Mouse (Mus musculus) cerebellum, adult 11 months (tissue): ENCODE measurements at regions not wholly inside any gene's neighbourhood (a gene's known extent, or its start where the extent isn't known, plus 50 kb on each side); places are given as distances from the start of the nearest gene placed in this dataset.
A peak's percentile ranks its signal among the peaks of the same experiment; 100 is the strongest.

Experiments
- DNase-seq: peaks from one replicate; pipeline ENCODE4 v3.0.0; 2022

DNA sequence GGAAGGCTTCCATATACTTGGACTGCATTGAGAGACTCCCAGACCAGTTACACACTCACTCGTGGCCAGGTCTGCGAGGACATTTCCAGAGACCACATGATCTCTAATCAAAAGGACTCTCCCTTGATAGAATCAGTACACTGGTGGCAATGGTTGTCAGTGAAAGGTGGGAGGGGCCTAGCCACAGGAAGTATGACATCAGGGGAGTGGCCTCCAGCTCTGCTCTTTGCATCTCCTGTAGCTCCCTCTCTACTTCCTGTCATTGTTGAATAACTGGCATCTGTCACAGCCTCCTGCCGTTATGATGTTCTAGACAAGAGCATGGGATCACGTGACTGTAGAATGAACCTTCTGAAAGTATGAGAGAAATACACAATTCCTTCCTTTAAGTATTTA, 164.3 kb upstream of the Cdh4 start:
- DNase-seq: no peak

DNA sequence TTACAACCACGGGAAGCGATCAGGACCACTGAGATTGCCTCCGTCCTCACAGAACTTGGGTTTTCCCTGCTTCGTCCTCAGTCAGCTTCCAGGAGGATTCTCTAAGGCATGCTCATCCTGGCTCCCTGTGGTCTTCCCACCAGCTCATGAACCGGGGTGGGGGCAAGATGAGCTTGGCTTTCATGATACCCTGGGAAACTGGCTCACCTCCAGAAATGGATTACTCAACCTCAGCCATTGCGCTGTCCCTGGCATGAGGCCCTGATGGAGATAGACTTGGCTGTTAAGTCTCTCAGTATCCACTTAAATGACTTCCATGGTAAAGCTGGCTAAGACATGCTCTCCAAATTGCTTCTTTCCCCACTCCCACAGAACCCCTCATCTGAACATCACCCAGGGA, 160.0 kb upstream of the Cdh4 start:
- no peak for DNase-seq

DNA sequence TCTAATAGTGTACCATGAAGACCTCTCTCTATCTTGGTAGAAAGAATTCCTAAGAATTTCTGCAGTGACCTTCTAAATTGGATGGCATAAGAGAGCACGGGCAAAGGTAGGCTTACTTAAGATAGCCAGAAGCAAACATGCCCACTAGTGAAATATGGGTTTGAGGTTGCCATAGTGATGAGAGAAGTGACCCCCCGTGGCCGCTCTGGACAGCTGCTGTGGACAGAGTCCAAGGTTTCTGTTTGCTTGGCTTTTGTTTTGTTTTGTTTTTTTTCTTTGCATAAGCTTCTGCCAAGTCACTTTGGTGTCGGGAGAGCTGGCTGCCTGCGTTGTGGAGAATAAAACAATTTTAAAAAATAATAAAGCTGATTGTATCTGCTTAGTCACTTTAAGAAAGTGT, 151.8 kb upstream of the Cdh4 start:
- DNase-seq: no peak

DNA sequence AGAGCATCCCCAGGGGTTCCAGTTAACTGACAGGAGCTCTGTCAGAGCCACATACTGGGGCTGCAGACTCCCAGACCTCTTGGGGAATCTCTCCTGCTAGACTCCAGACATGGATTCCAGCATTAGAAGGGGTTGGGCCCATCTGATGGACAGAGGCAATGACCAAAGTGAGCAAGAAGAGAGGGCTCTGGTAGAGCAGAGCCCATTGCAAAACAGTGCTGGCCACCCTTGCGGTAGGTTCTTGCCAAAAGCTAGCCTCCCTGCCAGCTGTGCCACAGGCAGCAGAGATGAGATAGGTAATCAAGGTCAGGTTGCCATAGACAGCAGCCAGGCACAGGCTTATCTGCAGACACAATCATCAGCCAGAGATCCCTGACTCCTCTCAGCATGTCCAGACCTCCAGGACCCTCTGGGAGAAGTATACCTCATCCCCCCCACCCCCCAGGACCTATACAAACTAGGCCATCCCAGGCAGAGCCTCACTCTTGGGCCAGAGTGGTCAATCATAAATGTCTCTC, 151.1 kb upstream of the Cdh4 start:
- no peak for DNase-seq

DNA sequence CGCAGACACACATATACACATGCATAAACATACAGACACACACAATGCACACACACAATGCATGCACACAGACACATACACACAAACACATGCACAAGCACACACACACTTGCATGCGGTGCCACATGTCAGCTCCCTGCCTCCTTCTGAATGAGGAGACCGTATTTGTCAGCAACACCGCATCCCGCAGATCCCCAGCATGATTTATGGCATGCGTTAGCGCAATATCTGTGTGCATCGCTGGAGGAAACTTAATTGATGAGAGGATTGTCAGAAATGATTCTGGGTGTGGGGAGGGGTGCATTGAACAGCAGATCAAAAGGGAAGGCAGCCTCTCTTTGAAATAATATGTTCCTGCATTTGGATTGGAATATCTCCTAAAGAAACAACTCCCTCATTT, 150.3 kb upstream of the Cdh4 start:
- DNase-seq: no peak

DNA sequence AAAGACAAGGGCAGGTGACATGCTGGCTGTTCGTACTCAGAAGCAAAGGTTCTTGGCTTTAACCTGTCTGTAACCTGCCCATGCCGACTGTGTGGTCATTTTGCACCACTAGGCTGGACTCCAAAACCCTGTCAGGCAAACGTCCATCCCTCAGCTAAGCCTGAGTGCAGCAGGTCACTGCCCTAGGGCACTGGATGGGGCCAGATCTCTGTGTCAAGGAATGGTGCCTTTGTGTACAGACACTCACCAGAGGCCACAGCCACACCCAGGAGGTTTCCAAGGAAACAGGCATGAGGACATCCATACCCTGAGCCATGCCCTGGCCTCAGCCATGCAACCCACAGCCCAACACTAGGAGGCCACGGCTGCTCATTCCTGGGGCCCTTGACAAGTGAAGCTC, 149.7 kb upstream of the Cdh4 start:
- no peak for DNase-seq

DNA sequence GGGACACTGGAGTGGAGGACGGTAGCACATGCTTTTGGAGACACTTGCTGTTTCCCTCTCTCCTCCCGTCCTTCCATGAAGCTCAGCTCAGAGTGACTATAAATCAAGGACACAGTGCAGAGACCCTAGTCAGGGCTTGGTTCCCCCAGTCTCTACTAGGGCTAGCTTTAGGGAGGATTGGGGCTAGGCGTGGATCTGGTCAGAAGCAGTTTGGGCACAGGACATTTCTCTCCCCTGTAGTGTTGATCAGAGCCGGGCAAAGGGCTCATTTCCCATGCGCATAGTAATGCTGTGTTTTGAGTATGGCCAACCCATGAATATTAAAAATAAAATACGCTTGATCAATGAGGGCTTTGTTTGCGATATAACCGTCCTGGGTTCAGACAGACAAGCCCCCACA, 149.1 kb upstream of the Cdh4 start:
- DNase-seq: no peak

DNA sequence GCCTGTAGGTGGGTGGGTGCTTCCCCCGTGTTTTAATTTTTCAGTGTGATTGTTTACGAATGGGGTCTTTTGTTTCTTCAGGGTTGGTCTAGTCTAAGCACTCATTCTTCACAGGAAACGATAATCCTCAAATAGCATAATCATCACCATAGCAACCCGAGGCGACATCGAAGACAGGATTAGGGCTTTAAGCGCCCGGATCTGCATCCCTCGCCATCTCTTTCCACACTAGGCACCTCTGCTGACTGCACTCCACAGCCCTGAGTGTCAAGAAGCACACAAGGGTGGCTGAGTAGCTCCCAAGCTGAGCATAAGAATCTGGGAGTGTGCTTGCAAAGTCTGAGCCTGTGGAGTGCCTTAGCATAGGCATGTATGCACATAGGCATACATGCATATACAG, 145.2 kb upstream of the Cdh4 start:
- DNase-seq: no peak

DNA sequence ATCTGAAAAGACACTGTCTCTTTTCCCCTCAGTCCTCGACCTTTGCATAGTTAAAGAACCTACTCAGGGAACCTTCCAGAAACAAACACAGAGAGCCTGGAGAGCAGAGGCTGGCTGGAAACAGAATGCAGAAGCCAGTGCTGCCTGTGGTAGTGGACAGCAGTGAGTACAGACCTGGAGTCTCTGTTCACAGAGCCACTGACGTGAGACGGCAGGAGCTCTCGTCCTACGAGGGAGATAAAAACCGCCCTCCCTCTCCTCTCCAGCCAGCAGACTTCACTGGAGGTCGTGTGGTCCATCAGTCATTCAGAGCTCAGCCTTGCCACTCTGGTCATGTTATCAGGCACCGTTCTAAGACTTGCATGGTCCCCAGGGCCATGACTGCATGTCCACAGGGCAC, 138.5 kb upstream of the Cdh4 start:
- no peak for DNase-seq

DNA sequence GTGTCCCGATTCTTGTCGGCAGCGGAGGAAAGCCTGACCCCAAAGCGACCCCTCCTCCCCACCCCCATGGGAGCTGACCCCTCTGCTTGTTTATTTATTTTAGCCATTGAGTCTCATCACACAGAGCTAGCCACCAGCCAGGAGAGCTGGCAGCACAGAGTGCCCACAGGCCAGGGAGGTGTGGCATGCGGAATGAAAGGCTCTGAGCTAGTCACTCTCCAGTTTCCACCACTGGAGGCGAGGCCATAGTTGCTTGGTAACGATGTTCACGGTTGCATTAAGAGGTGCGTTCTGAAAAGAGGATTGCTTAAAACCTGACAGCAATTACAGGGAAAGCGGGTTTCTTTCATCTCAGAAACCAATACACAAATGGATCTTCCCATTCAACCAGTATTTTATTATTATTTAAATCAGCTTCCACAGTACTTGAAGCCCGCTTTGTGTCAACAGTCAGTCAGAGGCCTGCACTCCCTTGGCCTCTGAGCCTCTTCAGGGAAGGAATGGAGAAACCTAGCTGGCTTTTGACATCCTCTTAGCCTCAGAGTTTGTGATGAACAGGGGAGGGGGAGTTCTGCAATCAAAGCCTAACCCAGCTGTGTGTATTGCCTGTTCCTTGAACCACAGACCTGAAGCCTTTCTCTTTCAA, 134.8 kb upstream of the Cdh4 start:
- DNase-seq: peak; percentile 1

DNA sequence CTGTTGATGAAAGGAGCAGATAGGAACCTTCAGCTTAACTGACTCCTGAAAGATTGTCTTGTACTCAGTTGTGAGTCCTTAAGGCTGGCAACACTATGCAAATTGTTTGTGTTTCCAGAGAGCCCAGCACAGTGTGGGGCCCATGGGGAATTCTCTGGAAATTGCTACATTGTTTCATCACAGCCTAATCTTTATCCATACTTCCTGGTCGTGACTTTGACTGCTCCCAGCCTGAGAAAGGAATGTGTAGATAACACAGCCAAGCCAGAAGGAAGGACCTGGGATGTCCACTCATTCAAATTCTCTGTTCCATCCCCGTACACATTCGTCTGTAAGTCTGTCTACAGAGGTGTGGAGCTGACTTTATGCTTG, 134.3 kb upstream of the Cdh4 start:
- DNase-seq: no peak

DNA sequence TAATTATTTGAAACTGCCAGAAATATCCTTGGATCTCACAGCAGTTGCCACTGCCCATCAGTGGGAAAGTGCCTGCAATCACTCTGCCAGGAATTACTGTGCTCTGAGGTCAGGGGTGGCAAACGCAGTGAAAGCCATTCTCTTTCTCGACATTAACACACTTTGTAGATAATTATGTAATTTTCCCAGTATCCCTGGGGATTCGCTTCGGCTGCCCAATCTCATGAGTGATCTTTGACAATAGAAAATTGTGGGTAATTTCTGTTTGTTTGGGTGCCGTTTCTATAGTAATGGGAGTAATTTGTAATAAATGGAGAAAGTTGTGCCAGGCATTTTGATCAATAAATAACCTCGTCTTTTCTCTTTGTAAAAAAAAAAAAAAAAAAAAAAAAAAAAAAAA, 124.2 kb upstream of the Cdh4 start:
- no peak for DNase-seq

DNA sequence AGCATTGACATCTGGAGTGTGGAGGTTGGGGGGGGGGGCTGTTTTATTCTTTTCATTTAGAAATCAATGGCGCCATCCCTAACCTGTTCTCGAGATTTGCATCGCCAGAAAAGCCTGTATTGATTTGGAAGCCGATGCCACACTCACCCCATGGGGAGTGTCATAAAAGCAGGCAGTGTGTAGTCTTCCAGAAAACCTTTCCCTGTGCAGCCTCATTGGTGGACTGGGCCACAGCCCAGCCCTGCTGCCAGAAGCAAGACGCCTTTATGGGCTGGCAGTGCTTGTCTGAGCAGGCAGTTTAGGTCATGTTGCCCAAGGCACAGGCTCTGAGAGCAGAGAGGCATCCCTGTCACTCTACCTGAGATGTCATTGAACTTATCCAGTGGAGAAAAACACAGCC, 117.0 kb upstream of the Cdh4 start:
- DNase-seq: no peak

DNA sequence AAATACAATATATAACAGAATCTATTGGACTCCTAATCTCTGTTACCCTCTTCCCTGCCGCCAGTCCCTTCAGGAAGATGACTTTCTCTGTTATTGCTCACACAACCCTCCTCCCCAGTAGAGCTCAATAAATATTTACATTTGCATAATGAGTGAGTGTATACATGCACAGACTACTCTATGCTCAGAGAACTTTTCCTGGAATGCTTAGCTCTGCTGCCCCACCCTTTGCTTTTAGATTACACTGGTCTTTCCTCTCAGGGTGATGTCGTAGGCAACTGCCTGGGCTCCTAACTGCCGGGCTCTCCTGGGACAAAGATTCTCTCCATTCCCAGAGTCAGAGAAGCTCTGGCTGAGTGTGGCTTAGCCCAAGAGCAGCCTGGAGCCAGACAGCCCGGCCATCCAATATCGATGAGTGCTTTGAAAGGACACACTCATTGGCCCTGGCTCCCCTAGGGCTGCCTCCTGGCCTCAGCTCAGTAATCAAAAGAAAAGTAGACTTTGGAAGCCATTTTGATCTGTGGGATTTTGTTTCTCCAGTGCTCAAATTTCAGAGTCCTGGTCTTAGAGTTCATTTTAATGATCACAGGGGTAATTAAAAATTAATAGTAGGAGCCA, 109.2 kb upstream of the Cdh4 start:
- DNase-seq: no peak

DNA sequence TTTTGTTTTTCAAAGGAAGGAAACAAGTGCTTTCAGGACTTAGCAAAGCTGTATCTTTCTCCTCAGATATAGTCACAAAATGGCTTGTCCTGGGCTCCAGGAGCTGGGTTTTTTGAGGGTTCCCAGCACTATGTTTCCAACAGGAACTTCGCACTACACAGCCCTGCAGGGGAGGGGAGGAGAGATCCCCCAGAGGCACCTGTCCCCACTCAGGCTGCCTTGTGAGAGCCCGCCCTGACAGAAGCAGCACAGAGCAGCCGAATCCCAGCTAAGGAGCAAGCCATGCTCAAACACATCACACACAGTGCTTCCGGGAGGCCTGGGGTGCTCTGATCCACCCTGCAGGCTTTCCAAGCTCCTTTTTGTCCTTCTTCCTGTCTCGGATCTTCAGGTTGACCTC, 108.6 kb upstream of the Cdh4 start:
- DNase-seq: no peak

DNA sequence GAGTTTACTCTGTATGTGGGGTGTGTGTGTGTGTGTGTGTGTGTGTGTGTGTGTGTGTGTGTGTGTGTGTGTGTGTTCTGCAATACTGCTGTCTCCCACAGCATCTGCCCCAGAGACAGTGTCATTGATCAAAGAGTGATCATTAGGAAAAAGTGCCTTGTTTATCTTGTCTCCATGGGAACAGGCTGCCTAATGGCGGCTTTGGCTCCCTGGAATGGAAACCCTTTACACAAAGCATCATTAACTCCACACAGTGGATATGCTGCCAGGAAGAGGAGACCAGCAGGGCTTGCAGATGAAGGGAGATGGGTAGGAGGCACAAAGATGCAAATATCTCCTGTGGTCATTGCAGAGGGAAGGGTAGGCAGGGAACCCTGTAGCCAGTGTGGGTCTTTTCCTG, 106.0 kb upstream of the Cdh4 start:
- DNase-seq: no peak

DNA sequence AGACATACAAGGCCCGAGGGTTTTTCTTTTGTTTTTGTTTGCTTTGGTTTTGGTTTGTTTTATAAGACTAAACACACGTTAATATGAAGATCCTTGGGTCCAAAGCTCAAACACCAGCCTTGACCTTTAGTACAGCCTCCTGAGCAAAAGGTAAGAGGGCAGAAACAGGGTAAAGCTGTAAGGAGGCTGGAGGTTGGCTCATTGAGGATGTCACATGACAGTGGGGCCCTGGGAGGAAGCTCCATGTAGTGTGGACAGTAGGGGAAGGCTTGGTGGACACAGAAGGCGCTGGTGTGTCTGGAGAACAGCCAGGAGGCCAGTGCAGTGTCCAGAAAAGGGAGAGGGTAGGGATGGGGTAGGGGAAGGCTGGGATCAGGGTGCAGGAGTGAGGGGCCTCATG, 89.6 kb upstream of the Cdh4 start:
- no peak for DNase-seq

DNA sequence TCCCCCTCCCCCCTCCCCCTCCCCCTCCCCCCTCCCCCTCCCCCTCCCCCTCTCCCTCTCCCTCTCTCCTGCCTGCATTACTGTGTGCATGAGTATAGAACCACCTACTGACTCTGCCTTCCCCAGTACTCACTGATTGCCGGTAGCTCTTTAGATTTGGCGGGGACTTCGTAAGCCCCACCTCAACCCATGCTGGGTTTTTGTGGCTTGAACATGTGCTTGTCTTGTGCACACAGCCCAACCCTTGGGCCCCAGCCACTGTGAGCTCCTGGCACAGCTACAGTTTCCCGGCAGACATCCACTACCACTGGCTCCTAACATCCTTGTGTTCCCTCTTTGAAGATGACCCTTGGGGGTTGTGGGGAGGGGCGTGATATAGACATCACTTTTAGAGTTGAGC, 87.4 kb upstream of the Cdh4 start:
- DNase-seq: no peak

DNA sequence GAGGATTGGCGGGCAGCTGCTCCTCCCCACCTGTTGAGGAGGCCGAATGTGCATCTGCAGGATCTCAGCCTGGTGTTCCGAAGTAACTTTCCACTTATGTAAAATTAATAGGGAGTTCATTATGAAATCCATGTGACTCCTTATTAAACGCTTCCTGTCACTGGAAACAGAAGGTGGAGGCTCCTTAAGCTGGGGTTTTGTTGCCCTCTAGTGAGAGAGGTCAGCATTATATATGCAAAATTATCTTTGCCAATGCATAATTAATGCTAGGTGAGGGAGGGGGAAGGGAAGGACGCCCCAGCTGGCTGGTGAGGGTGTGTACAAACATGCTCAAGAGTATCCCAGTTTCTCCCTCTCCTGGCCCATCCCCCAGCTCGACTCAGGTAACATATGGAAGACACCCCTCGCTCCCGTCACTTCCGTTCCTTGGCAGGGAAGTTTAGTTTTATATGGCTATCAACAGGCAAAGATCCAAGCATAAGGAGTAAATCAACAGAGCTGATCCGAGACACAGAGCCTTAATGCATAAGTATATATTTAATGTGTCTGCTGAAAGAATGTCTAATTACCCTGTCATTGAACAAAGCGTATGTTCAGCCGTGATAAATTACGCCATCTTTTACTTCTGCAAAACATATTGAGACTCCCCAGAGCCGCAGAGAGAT, 71.2 kb upstream of the Cdh4 start:
- no peak for DNase-seq

DNA sequence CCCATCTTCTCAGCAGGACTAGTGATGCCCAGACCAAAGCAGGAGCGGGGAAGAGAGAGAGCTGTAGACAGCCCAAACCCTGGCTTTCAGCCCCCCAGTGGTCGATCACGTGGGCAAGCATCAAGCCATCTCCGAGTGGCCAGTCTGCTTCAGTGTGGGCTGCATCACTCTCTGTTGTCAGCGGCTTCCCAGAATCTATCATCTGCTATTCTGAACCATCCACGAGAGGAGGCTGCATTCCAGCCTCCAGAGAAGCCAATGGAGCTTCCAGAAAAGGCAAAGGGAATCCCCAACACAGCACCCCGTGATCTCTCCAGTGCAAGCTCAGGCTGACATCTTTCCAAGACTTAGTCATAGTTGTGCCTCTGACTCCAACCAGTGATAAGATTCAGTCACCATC, 70.7 kb upstream of the Cdh4 start:
- no peak for DNase-seq

DNA sequence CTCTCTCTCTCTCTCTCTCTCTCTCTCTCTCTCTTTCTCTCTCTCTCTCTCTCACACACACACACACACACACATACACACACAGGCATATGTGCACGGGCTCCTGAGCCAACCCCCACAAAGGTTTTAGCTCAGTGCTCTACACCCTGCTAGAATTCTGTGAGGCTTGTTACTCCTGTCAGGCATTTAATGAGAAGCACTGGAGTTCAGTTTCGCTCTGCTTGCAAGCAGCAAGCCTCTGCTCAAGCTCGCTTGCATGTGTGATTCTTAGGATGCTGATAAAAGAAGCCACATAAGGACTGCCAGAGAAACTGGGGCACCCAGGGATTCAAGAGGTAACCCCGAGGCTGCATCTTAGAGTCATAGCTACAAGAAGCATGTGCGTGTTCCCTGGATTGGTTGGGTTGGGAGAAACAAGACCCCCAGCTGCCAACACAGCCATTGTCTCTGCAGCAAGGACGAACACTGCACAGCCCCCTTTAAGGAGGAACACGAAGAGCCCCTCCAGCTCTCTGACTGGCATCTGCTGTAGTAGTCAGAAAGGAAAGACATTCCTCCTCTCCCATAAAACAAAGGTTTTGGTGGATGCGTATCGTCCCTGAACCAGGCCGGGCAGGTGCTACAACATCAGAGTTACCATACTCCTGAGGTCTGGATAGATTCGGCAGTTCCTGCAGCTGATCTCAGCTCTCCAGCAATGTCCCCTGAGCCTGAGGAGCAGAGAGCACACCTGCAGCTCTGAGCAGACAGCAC, 62.4 kb upstream of the Cdh4 start:
- DNase-seq: no peak

DNA sequence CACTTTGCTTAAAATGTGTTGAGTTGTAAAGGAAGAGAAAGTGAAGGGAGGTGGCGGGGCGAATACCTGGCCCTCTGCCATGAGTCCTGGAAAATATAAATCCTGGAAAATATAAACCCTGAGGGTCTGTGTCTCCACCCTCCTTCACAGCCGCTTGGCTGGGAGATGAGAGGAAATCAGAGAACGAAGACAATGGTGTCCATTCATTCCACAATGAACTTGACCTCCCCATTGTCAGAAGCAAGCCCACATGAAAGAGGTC, 61.9 kb upstream of the Cdh4 start:
- DNase-seq: no peak

DNA sequence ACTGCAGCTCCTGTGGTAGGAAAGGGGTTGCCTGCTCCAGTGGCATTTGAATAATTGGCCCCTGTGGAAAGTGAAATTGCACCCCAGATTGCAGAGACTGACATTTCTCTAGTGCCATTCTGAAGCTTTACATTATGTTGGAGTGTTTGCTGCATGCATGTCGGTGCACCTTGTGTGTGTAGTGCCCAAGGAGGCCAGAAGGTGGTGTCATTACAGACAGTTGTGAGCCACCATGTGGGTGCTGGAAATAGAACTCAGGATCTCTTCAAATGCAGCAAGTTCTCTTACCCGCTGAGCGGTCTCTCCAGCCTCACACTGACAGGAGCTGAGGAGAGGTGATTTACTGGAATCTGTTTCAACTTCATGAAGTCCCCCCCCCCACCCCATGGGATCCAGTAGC, 60.3 kb upstream of the Cdh4 start:
- DNase-seq: no peak

DNA sequence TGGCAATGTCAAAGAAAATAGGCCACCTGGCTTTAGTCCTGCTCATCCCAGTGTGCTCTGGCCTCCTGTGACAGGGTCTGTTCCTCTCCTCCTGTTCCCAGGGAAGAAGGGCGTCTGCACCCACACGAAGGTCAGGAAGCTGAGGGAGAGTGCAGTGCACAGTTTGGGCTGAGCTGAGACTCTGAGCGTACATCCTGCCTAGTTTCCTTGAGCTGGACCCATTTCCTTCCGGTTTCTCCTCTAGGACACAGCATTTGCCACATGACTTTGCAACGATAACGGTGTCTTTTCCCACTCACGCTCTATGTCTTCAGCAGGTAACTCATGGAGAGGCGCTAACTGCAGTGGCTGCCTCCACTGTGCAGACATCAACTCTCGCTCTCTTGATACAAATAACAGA, 59.6 kb upstream of the Cdh4 start:
- no peak for DNase-seq
